Mouse (Mus musculus) heart, adult 18-20 months (tissue): ENCODE data around the gene Tmem237. TPM values are rescaled to one million over a fixed set of nuclear protein-coding genes. Genes with fewer than 3 reads are reported as not detected.
A peak's percentile ranks its signal among the peaks of the same experiment; 100 is the strongest.

Source experiments
- DNase-seq, 2 experiments: peaks; one replicate each; pipeline ENCODE4 v3.0.0; 2021 to 2022; ENCODE audit warnings: mixed read lengths in 1 of 2
- long read RNA-seq, 2 experiments: library from polyadenylated mRNA; stranded (forward); transcript quantifications; one replicate each; pipeline ENCODE4 v2.0.0; 2021
- total RNA-seq, 2 experiments: library from RNA; stranded (reverse); gene quantifications; 2 replicates each; pipeline ENCODE4 v1.2.3; 2021

Gene Tmem237
- total RNA-seq: 1 to 10 TPM; 3.6 to 4.6 TPM
- long read RNA-seq, experiment 1: 0 reads
- long read RNA-seq, experiment 2: 0 reads

- peak; percentile 93 to 95 for DNase-seq
These were observed at the start of gene Tmem237 for GRCm38 (mm10) chr1:59119720-59120457. Gene Tmem237 (minus strand): TSS chr1:59120408.

GRCm38 (mm10) chr1:59169586-59169985, 49.4 kb upstream of the Tmem237 start:
- no peak for DNase-seq

GRCm38 (mm10) chr1:59168556-59168955, 48.3 kb upstream of the Tmem237 start:
- no peak for DNase-seq

- DNase-seq: no peak
These were observed 47.6 kb upstream of the Tmem237 start for GRCm38 (mm10) chr1:59167654-59168425.

GRCm38 (mm10) chr1:59166232-59166905, 46.2 kb upstream of the Tmem237 start:
- no peak for DNase-seq

GRCm38 (mm10) chr1:59163918-59164317, 43.7 kb upstream of the Tmem237 start:
- no peak for DNase-seq

- DNase-seq: no peak
These were observed 42.8 kb upstream of the Tmem237 start, which contains the start of gene Mpp4 for GRCm38 (mm10) chr1:59163030-59163461. Gene Mpp4 (minus strand): TSS chr1:59163389.

- DNase-seq: no peak
These were observed 42.3 kb upstream of the Tmem237 start for GRCm38 (mm10) chr1:59162309-59163024.

GRCm38 (mm10) chr1:59161396-59161795, 41.2 kb upstream of the Tmem237 start:
- DNase-seq: no peak

- no peak for DNase-seq
These were observed 40.7 kb upstream of the Tmem237 start for GRCm38 (mm10) chr1:59160871-59161270.

- no peak for DNase-seq
These were observed 38.9 kb upstream of the Tmem237 start for GRCm38 (mm10) chr1:59159136-59159535.

GRCm38 (mm10) chr1:59158498-59158897, 38.3 kb upstream of the Tmem237 start:
- DNase-seq: no peak

GRCm38 (mm10) chr1:59157846-59158245, 37.6 kb upstream of the Tmem237 start:
- no peak for DNase-seq

- DNase-seq: no peak
These were observed 32.1 kb upstream of the Tmem237 start for GRCm38 (mm10) chr1:59152346-59152745.

- DNase-seq: no peak
These were observed 30.3 kb upstream of the Tmem237 start for GRCm38 (mm10) chr1:59150542-59150941.

- DNase-seq: peak; percentile 11 to 20
These were observed 24.3 kb upstream of the Tmem237 start for GRCm38 (mm10) chr1:59144543-59144942.

GRCm38 (mm10) chr1:59142809-59143208, 22.6 kb upstream of the Tmem237 start:
- peak; percentile 40 to 81 for DNase-seq

GRCm38 (mm10) chr1:59134419-59134818, 14.2 kb upstream of the Tmem237 start:
- DNase-seq: peak; percentile 24 to 31

- DNase-seq: no peak
These were observed 8.7 kb upstream of the Tmem237 start for GRCm38 (mm10) chr1:59128879-59129278.

- no peak for DNase-seq
These were observed 5.3 kb upstream of the Tmem237 start for GRCm38 (mm10) chr1:59125558-59125957.

GRCm38 (mm10) chr1:59110524-59110923, 9.7 kb downstream of the Tmem237 start:
- no peak for DNase-seq

- no peak for DNase-seq
These were observed 18.1 kb downstream of the Tmem237 start for GRCm38 (mm10) chr1:59102071-59102470.
